Mouse (Mus musculus) lung, adult 2 months (tissue): ENCODE measurements at regions not wholly inside any gene's neighbourhood (a gene's known extent, or its start where the extent isn't known, plus 50 kb on each side); places are given as distances from the start of the nearest gene placed in this dataset.

Source experiments
- DNase-seq: peaks from one replicate; pipeline ENCODE4 v3.0.0; 2022
- H3K4me1 ChIP-seq: fragments of 200-500 bp; 2 replicates; pipeline ENCODE4 v1.6.1; 2011; ENCODE audit warnings: low read length; ENCODE audit not compliant: control insufficient read depth, insufficient read depth
- H3K4me3 ChIP-seq: fragments of 200-500 bp; replicated peaks from 2 replicates; pipeline ENCODE3; 2011; ENCODE audit warnings: low read depth, mild to moderate bottlenecking, control low read depth, low read length; ENCODE audit errors: extremely low read depth
- CTCF ChIP-seq: fragments of 200-500 bp; IDR thresholded peaks from 2 replicates; pipeline ENCODE4 v1.5.1; 2011; ENCODE audit warnings: mild to moderate bottlenecking, low read length, control low read depth; ENCODE audit not compliant: insufficient read depth
- POLR2A ChIP-seq: fragments of 200-500 bp; IDR thresholded peaks from 2 replicates; pipeline ENCODE4 v1.6.1; 2011; ENCODE audit warnings: low read depth, mild to moderate bottlenecking, control low read depth, low read length, borderline replicate concordance; ENCODE audit errors: extremely low read depth
- WGBS: fragments of 180-500 bp; shearing (Covaris S2); methylation state at CpG from one replicate; pipeline ENCODE4 v1.1.7; 2018; 5-methylcytosine and 5-hydroxymethylcytosine counted together

DNA sequence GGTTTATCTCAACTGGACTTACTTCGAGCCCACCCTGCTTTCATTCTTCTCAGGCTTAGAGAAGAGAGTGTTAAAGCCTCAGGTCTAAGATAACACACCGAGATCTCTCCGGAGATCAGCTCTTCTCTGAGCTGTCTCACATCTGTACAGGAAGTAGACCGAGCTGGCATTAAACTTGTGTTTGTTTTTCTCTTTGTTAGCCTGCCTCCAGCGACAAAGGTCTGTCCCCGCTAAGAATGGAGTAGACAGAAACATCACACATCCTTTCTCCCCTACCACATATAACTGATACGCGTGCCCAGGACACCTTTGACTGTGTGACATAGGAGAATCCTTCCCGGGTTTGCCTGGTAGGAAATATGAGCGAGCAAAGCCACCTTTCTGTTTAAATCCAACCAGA is 126.3 kb upstream of the 3110018I06Rik start:
- WGBS: 50% methylated on average over 10 of the region's 10 CpGs
- Histone ChIP-seq H3K4me1 (no peaks in the 10 kb centered on the region), H3K4me3 (no peak overlapping the region)
- TF ChIP-seq POLR2A (no peak), CTCF (no peak)
- DNase-seq: no peak

DNA sequence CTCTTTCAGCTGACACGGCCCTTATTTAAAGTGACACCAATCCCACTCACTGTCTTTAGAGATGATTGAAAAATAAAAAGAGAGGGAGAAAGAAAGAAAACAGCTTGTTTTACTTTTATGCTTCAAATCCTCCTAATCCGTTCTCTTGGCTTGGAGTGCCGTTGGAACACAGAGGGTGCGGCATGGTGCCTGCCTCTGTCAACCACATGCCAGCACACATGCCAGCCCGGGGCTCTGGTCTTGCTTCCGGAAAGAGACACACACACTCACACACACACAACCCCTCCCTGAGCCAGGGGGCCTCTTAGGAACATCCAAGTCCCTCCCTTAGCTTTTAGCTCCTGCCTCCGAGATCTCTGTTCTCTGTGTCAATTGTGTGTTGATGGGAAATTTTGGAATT is 116.2 kb upstream of the 3110018I06Rik start:
- Histone ChIP-seq H3K4me1 (no peaks in the 10 kb centered on the region), H3K4me3 (no peak overlapping the region)
- TF ChIP-seq CTCF (no peak), POLR2A (no peak)
- 82% methylated on average over 7 of the region's 7 CpGs for WGBS
- no peak for DNase-seq

DNA sequence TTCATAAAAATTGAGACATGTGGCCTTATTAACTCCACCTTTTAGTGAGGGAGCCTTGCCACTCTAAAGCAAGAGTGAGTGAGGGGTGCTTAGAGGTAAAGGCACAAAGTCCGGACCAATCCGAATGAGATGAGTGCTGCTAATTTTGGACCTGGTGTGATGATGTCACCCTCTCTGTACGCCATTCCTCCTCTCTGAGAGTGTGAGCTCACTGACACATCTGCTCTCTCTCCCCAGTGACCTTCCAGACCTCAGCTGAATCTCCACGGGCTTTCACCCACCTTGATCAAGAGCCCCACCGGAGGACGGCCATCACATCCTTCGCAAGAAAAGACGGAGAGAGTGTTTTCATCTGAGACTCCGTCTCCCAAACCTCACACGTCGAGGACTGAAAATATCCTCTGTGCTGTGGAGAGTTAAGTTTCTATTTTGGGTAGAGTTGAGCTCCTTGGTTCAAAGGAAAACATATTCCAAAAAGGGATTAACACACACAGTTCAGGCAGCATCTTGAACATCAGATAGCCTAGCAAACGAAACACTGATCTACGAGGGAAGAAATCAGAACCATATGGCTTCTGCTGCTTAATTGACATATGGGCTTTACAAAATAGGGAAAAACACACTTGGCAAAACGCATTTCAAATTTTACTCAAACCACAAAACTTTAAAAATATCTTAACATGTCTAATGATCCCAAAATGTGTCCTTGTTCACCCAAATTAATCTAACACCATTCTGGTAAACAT is 96.2 kb upstream of the 3110018I06Rik start:
- 65% methylated on average over 14 of the region's 14 CpGs for WGBS
- no peak for DNase-seq
- TF ChIP-seq POLR2A: no peak
- no peak for TF ChIP-seq CTCF

DNA sequence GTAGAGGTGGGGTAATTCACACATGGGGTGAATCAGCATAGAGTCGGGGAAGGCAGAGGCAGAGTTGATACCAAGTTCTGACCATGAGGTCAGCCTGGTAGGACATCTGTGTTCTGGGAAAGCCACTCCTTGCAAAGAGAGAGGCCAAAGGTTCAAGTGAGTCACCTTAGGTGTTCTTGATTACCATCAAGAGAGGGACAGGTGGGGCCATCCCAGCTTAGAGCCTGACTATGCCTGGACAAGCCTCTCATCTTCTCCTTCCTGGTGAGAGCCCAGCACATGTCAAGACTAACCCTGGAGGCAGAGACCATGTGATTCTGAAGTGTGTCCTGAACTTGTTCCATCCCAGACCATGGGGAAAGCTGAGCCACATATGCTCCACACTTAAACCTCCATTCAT is 94.0 kb upstream of the 3110018I06Rik start:
- 58% methylated on average over 1 of the region's 1 CpGs for WGBS
- no peak for DNase-seq
- H3K4me1 ChIP-seq: no peaks in the 10 kb centered on the region
- TF ChIP-seq POLR2A (no peak), CTCF (no peak)
- H3K4me3 ChIP-seq: no peak overlapping the region

More for the DNA sequence above, 96.2 kb upstream of the 3110018I06Rik start:
- Histone ChIP-seq H3K4me1 (no peaks in the 10 kb centered on the region), H3K4me3 (no peak overlapping the region)

DNA sequence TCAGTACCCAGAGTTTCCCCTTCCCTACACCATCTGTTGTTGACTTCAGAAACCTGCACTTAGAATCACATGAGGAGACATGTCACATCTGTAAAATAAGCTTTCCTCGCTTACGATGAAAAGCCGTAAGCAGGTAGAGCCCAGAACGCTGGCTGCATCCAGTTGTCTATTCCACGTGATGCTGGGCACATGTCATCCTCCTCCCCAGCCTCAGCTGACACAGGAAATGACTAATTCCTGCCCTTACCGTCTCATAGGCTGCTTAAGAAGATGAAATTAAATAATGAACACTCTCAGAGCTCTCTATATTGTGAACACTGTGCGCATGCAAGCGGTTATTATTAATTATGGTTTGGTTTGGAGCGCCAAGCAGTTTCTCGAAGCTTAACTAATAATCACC is 83.6 kb upstream of the 3110018I06Rik start:
- no peaks in the 10 kb centered on the region for H3K4me1 ChIP-seq
- 80% methylated on average over 10 of the region's 10 CpGs for WGBS

DNA sequence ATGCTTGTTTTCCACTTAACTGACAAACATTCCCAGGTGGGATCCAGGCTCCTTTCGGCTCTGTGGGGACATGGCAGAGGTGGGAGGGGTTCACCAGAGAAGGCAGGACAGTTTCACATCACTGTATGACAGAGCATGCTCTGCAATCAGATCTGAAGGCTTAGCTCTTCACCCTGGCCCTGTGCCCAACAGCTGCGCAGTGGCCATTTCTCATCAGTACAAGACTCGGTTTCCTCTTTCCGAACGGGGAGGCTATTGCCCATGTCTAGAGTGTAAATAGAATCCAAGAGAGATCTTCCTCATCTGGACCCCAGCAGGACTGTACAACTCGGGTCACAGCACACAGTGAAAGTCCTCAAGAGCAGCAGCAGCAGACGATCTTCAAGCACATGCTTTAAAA is 64.5 kb upstream of the 3110018I06Rik start:
- no peak for DNase-seq
- Histone ChIP-seq H3K4me1 (no peaks in the 10 kb centered on the region), H3K4me3 (no peak overlapping the region)
- 58% methylated on average over 7 of the region's 7 CpGs for WGBS
- TF ChIP-seq CTCF (no peak), POLR2A (no peak)

More for the DNA sequence above, 83.6 kb upstream of the 3110018I06Rik start:
- no peak overlapping the region for H3K4me3 ChIP-seq
- TF ChIP-seq POLR2A (no peak), CTCF (no peak)
- no peak for DNase-seq

DNA sequence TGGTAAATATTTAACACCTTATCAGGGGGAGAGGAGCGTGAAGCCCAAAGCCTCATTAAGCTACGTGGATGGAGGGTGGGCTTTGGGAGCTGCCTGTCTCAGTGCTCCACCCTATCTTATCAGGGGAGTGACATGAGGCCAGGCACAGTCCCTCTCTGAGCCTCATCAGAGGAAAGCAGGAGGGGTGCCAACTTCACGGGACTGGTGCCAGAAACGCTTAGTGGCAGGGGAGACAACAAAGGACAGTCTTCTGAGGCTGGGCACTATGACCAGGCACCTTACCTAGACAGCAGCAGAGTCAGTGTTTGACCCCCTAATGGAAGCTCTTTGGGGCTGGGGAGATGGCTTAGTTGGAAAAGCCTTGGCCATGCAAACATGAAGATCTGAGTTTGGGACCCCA is 49.9 kb upstream of the 3110018I06Rik start:
- 43% methylated on average over 4 of the region's 4 CpGs for WGBS
- H3K4me1 ChIP-seq: no peaks in the 10 kb centered on the region
- H3K4me3 ChIP-seq: no peak overlapping the region
- TF ChIP-seq CTCF: no peak
- no peak for TF ChIP-seq POLR2A
- no peak for DNase-seq
